Mouse (Mus musculus) B cell, adult 2 months (primary cell): ENCODE results near the gene Olfr465-ps1.
A peak's percentile ranks its signal among the peaks of the same experiment; 100 is the strongest.

Experiments used
- DNase-seq, 2 experiments: peaks; one replicate each; pipeline ENCODE4 v3.0.0; 2022

The Olfr465-ps1 gene

GRCm38 (mm10) chr13:65137789-65138188 lies at the start of gene Olfr465-ps1:
Gene Olfr465-ps1 (plus strand): TSS chr13:65138089.
- DNase-seq, result no peak

- DNase-seq, result no peak
Observed at GRCm38 (mm10) chr13:65095923-65096322, 42.0 kb upstream of the Olfr465-ps1 start.

GRCm38 (mm10) chr13:65097018-65097417 lies 40.9 kb upstream of the Olfr465-ps1 start:
- DNase-seq, result no peak

- no peak for DNase-seq
Observed at GRCm38 (mm10) chr13:65100678-65101077, 37.2 kb upstream of the Olfr465-ps1 start.

GRCm38 (mm10) chr13:65101232-65101631 lies 36.7 kb upstream of the Olfr465-ps1 start:
- peak; percentile 8 to 9 for DNase-seq

GRCm38 (mm10) chr13:65111961-65112360 lies 25.9 kb upstream of the Olfr465-ps1 start:
- DNase-seq, result peak; percentile 50 to 61

GRCm38 (mm10) chr13:65112459-65113110 lies 25.3 kb upstream of the Olfr465-ps1 start, which contains the start of gene Mfsd14b:
Gene Mfsd14b (minus strand): TSS chr13:65112975.
- peak; percentile 89 for DNase-seq

GRCm38 (mm10) chr13:65113239-65113638 lies 24.6 kb upstream of the Olfr465-ps1 start:
- peak in 1 of 2 experiments; percentile 21 for DNase-seq

GRCm38 (mm10) chr13:65120984-65121383 lies 16.9 kb upstream of the Olfr465-ps1 start:
- no peak for DNase-seq

- DNase-seq, result no peak
Observed at GRCm38 (mm10) chr13:65122111-65122510, 15.8 kb upstream of the Olfr465-ps1 start.

- DNase-seq, result peak; percentile 19 to 29
Observed at GRCm38 (mm10) chr13:65127063-65127847, 10.6 kb upstream of the Olfr465-ps1 start.

- DNase-seq, result no peak
Observed at GRCm38 (mm10) chr13:65149940-65150339, 12.1 kb downstream of the Olfr465-ps1 start, which contains the start of gene Olfr466. Gene Olfr466 (plus strand): TSS chr13:65150240.

GRCm38 (mm10) chr13:65174102-65174501 lies 36.2 kb downstream of the Olfr465-ps1 start:
- no peak for DNase-seq

- DNase-seq, result peak; percentile 45 to 55
Observed at GRCm38 (mm10) chr13:65175734-65176471, 38.0 kb downstream of the Olfr465-ps1 start.

GRCm38 (mm10) chr13:65176472-65177091 lies 38.7 kb downstream of the Olfr465-ps1 start:
- no peak for DNase-seq
